Mouse (Mus musculus): Measurements from ENCODE around the gene Atxn2l. TPM values are rescaled to one million over a fixed set of nuclear protein-coding genes. Genes with fewer than 3 reads are reported as not detected.

Atxn2l gene
- polyA plus RNA-seq, 1 experiment from 2014 or later, result 39.9 TPM

DNA sequence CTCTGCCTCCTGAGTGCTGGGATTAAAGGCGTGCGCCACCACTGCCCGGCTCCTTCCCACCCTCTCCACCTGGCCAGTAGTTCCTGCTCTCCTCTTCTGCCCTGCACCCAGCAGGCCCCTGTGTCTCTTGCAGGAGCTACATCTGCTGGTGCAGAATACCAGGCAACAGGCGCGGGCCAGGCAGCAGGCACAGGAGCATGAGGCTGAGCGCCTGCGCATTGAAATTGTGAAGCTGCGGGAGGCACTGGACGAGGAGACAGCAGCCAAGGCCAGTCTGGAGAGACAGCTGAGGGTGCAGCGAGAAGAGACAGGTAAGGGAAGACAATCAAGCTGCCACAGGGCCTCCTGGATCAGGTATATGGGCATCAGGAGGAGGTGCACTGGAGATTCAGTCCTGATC lies 59.2 kb downstream of the Atxn2l start:
- Histone ChIP-seq H3K36me3 (ENCODE audit: control insufficient read depth, insufficient read depth, low read length) (peaks cover 24% of the 10 kb centered on the region), H3K27me3 (ENCODE audit: control insufficient read depth, insufficient read depth, low read length) (no peaks in the 10 kb centered on the region), H3K4me3 (ENCODE audit: low read depth, low read length) (no peak overlapping the region), H3K4me2 (no peak overlapping the region), H3K27ac (ENCODE audit: low read depth, low read length) (no peak overlapping the region), H3K9me3 (replicated peaks; ENCODE audit: control insufficient read depth, low read length) (no peaks in the 10 kb centered on the region), H3K4me1 (ENCODE audit: control insufficient read depth, insufficient read depth, low read length) (no peaks in the 10 kb centered on the region), H3K9ac (ENCODE audit: low read depth, low read length) (no peak overlapping the region)
- 88% methylated on average over 10 of the region's 10 CpGs for WGBS (ENCODE audit: insufficient replicate concordance)
- ATAC-seq (replicated peaks; ENCODE audit: insufficient number of reproducible peaks, low FRiP score, low TSS enrichment), result no peak

Other genes starting within 250 kb of the Atxn2l start
- gene Sbk1, start 230.8 kb downstream of the Atxn2l start, polyA plus RNA-seq (2014; fragmentation: Nextera tagmentation; extraction: Ambion mirVana), result 16.7 and 17.6 TPM in 2 replicates
- gene Lat, start 133.9 kb downstream of the Atxn2l start, polyA plus RNA-seq (2014; fragmentation: Nextera tagmentation; extraction: Ambion mirVana), result 5.1 and 6.1 TPM in 2 replicates
- 31.5 and 40.1 TPM in 2 replicates for gene Spns1, start 126.0 kb downstream of the Atxn2l start, polyA plus RNA-seq (2014; fragmentation: Nextera tagmentation; extraction: Ambion mirVana)
- 1.6 and 1.8 TPM in 2 replicates for gene Nfatc2ip, start 106.7 kb downstream of the Atxn2l start, polyA plus RNA-seq (2014; fragmentation: Nextera tagmentation; extraction: Ambion mirVana)
- gene Cd19, start 88.5 kb downstream of the Atxn2l start, polyA plus RNA-seq (2014; fragmentation: Nextera tagmentation; extraction: Ambion mirVana), result not detected in 2 replicates
- gene Rabep2, start 74.7 kb downstream of the Atxn2l start, polyA plus RNA-seq (2014; fragmentation: Nextera tagmentation; extraction: Ambion mirVana), result 18.1 and 23.0 TPM in 2 replicates
- gene Atp2a1, start 40.3 kb downstream of the Atxn2l start, polyA plus RNA-seq (2014; fragmentation: Nextera tagmentation; extraction: Ambion mirVana), result 5.0 and 7.5 TPM in 2 replicates
- gene Sh2b1, start 28.0 kb downstream of the Atxn2l start, polyA plus RNA-seq (2014; fragmentation: Nextera tagmentation; extraction: Ambion mirVana), result 33.7 and 36.0 TPM in 2 replicates
- gene Tufm, start 16.1 kb downstream of the Atxn2l start, polyA plus RNA-seq (2014; fragmentation: Nextera tagmentation; extraction: Ambion mirVana), result 167 and 187 TPM in 2 replicates
- gene Eif3c, start 63.0 kb upstream of the Atxn2l start, polyA plus RNA-seq (2014; fragmentation: Nextera tagmentation; extraction: Ambion mirVana), result 129 and 133 TPM in 2 replicates
- 0.13 and 0.31 TPM in 2 replicates for gene Apobr, start 81.5 kb upstream of the Atxn2l start, polyA plus RNA-seq (2014; fragmentation: Nextera tagmentation; extraction: Ambion mirVana)
- gene Cln3, start 82.4 kb upstream of the Atxn2l start, polyA plus RNA-seq (2014; fragmentation: Nextera tagmentation; extraction: Ambion mirVana), result 16.3 and 19.7 TPM in 2 replicates
- not detected in 2 replicates for gene Il27, start 91.5 kb upstream of the Atxn2l start, polyA plus RNA-seq (2014; fragmentation: Nextera tagmentation; extraction: Ambion mirVana)
- gene Nupr1, start 127.4 kb upstream of the Atxn2l start, polyA plus RNA-seq (2014; fragmentation: Nextera tagmentation; extraction: Ambion mirVana), result 1.2 and 2.8 TPM in 2 replicates
- 24.7 and 28.9 TPM in 2 replicates for gene Sgf29, start 145.9 kb upstream of the Atxn2l start, polyA plus RNA-seq (2014; fragmentation: Nextera tagmentation; extraction: Ambion mirVana)
- 2.4 and 2.5 TPM in 2 replicates for gene Sult1a1, start 173.0 kb upstream of the Atxn2l start, polyA plus RNA-seq (2014; fragmentation: Nextera tagmentation; extraction: Ambion mirVana)
- 120 and 126 TPM in 2 replicates for gene Bola2, start 192.0 kb upstream of the Atxn2l start, polyA plus RNA-seq (2014; fragmentation: Nextera tagmentation; extraction: Ambion mirVana)
- 6.1 and 6.7 TPM in 2 replicates for gene Slx1b, start 192.3 kb upstream of the Atxn2l start, polyA plus RNA-seq (2014; fragmentation: Nextera tagmentation; extraction: Ambion mirVana)
- 13.1 and 13.8 TPM in 2 replicates for gene Coro1a, start 204.3 kb upstream of the Atxn2l start, polyA plus RNA-seq (2014; fragmentation: Nextera tagmentation; extraction: Ambion mirVana)

Data from heart, embryonic 11.5 days (tissue).